Mouse (Mus musculus) B cell, adult 2 months (primary cell): ENCODE data around the gene Mia.

Source experiments
- DNase-seq, 2 experiments: peaks; one replicate each; pipeline ENCODE4 v3.0.0; 2022

Mia gene

GRCm38 (mm10) chr7:27159256-27159655 lies 21.7 kb downstream of the Mia start:
- DNase-seq: no peak

- no peak for DNase-seq
These were observed 22.8 kb downstream of the Mia start for GRCm38 (mm10) chr7:27158171-27158570.

GRCm38 (mm10) chr7:27156005-27156404 lies 25.0 kb downstream of the Mia start:
- DNase-seq: no peak

GRCm38 (mm10) chr7:27153205-27153764 lies 27.7 kb downstream of the Mia start, which contains the start of gene Cyp2t4:
TSS of gene Cyp2t4 (plus strand) at chr7:27153714.
- no peak for DNase-seq

GRCm38 (mm10) chr7:27136410-27136996 lies 44.5 kb downstream of the Mia start:
- DNase-seq: no peak

GRCm38 (mm10) chr7:27133757-27134156 lies 47.2 kb downstream of the Mia start:
- no peak for DNase-seq

GRCm38 (mm10) chr7:27133156-27133555 lies 47.8 kb downstream of the Mia start:
- DNase-seq: no peak

GRCm38 (mm10) chr7:27132588-27132987 lies 48.4 kb downstream of the Mia start:
- DNase-seq: peak; percentile 53 to 61

GRCm38 (mm10) chr7:27131387-27131786 lies 49.6 kb downstream of the Mia start:
- peak in 1 of 2 experiments; percentile 18 for DNase-seq

- DNase-seq: no peak
These were observed 50.2 kb downstream of the Mia start for GRCm38 (mm10) chr7:27130521-27131370.

GRCm38 (mm10) chr7:27129811-27130210 lies 51.1 kb downstream of the Mia start:
- DNase-seq: no peak
